Mouse (Mus musculus) frontal cortex, postnatal 14 days (tissue): Measurements from ENCODE around the gene Hebp2.

Experiments
- DNase-seq, 2 experiments: peaks; one replicate each; pipeline ENCODE4 v3.0.0; 2022; ENCODE audit warnings: low spot score in 2 of 2

Hebp2 gene

GRCm38 (mm10) chr10:18510663-18511062, 35.2 kb downstream of the Hebp2 start:
- no peak for DNase-seq

- peak; percentile 45 to 48 for DNase-seq
Measured at GRCm38 (mm10) chr10:18508586-18508985, 37.3 kb downstream of the Hebp2 start.

GRCm38 (mm10) chr10:18507869-18508473, 37.9 kb downstream of the Hebp2 start:
- DNase-seq: no peak

GRCm38 (mm10) chr10:18506501-18506946, 39.4 kb downstream of the Hebp2 start:
- DNase-seq: no peak

GRCm38 (mm10) chr10:18505690-18506089, 40.2 kb downstream of the Hebp2 start:
- DNase-seq: no peak

GRCm38 (mm10) chr10:18501997-18502396, 43.9 kb downstream of the Hebp2 start:
- DNase-seq: no peak

- no peak for DNase-seq
Measured at GRCm38 (mm10) chr10:18497066-18497465, 48.8 kb downstream of the Hebp2 start.

- no peak for DNase-seq
Measured at GRCm38 (mm10) chr10:18494249-18494648, 51.6 kb downstream of the Hebp2 start.

- DNase-seq: no peak
Measured at GRCm38 (mm10) chr10:18493010-18493894, 52.6 kb downstream of the Hebp2 start.

GRCm38 (mm10) chr10:18491952-18492351, 53.9 kb downstream of the Hebp2 start:
- DNase-seq: no peak

- DNase-seq: no peak
Measured at GRCm38 (mm10) chr10:18489936-18490335, 55.9 kb downstream of the Hebp2 start.
